Mouse (Mus musculus) left cerebral cortex, adult 2 months (tissue): Measurements from ENCODE around the gene Ncoa1. TPM values are rescaled to one million over a fixed set of nuclear protein-coding genes. Genes with fewer than 3 reads are reported as not detected.

Source experiments
- DNase-seq, 2 experiments: peaks; one replicate each; pipeline ENCODE4 v3.0.0; 2021 to 2022; ENCODE audit warnings: low spot score in 2 of 2, mixed read lengths in 1 of 2; ENCODE audit errors: extremely low spot score in 1 of 2
- H3K27ac ChIP-seq: fragments of 200-600 bp; 2 replicates; pipeline ENCODE4 v1.8.1; 2022
- H3K4me3 ChIP-seq: fragments of 200-600 bp; 2 replicates; pipeline ENCODE4 v1.8.1; 2022
- CTCF ChIP-seq: fragments of 200-600 bp; IDR thresholded peaks from 2 replicates; pipeline ENCODE4 v1.8.1; 2022; ENCODE audit warnings: antibody characterized with exemption, mild to moderate bottlenecking, moderate library complexity
- intact Hi-C: fragments of 180-260 bp; cut with DNase I; formaldehyde crosslinking; loops from one replicate; pipeline ENCODE4 v1.15.1; 2025
- total RNA-seq, 2 experiments: library from RNA; stranded (reverse); gene quantifications; 2 replicates each; pipeline ENCODE4 v1.2.3; 2021

Ncoa1 gene
- total RNA-seq, 2 experiments from 2014 or later = 109 to 115 TPM

GRCm38 (mm10) chr12:4343216-4343615 lies 133.8 kb downstream of the Ncoa1 start:
- no peak for TF ChIP-seq CTCF
- DNase-seq = no peak
- intact Hi-C loops = no loop called here
- H3K4me3 ChIP-seq = no peak overlapping the region
- no peak overlapping the region for H3K27ac ChIP-seq

GRCm38 (mm10) chr12:4342087-4342486 lies 134.9 kb downstream of the Ncoa1 start:
- no peak; the same call in 1 of the 2 replicates for TF ChIP-seq CTCF
- Histone ChIP-seq H3K27ac (no peak overlapping the region), H3K4me3 (no peak overlapping the region)
- no peak for DNase-seq
- intact Hi-C loops = no loop called here

- DNase-seq = no peak
- Histone ChIP-seq H3K4me3 (no peak overlapping the region), H3K27ac (no peak overlapping the region)
- TF ChIP-seq CTCF = no peak
- intact Hi-C loops = no loop called here
Measured at GRCm38 (mm10) chr12:4340325-4340924, 136.6 kb downstream of the Ncoa1 start.

GRCm38 (mm10) chr12:4323604-4324003 lies 153.4 kb downstream of the Ncoa1 start:
- no peak for TF ChIP-seq CTCF
- DNase-seq = no peak
- H3K4me3 ChIP-seq = no peak overlapping the region
- no peak overlapping the region for H3K27ac ChIP-seq
- intact Hi-C loops = no loop called here

- TF ChIP-seq CTCF = no peak
- Histone ChIP-seq H3K27ac (no peak overlapping the region), H3K4me3 (no peak overlapping the region)
- intact Hi-C loops = no loop called here
- DNase-seq = no peak
Measured at GRCm38 (mm10) chr12:4322227-4322626, 154.8 kb downstream of the Ncoa1 start.

GRCm38 (mm10) chr12:4313824-4314223 lies 163.2 kb downstream of the Ncoa1 start:
- intact Hi-C loops = no loop called here
- DNase-seq = no peak
- H3K27ac ChIP-seq = no peak overlapping the region
- H3K4me3 ChIP-seq = no peak overlapping the region
- TF ChIP-seq CTCF = no peak

GRCm38 (mm10) chr12:4306712-4307313 lies 170.2 kb downstream of the Ncoa1 start:
- H3K4me3 ChIP-seq = no peak overlapping the region
- no peak for DNase-seq
- TF ChIP-seq CTCF = no peak
- H3K27ac ChIP-seq = no peak overlapping the region
- intact Hi-C loops = no loop called here

- Histone ChIP-seq H3K27ac (no peak overlapping the region), H3K4me3 (no peak overlapping the region)
- no peak for DNase-seq
- no peak for TF ChIP-seq CTCF
- intact Hi-C loops = loop anchor here (5.0 kb wide), 1 partner anchor 178 kb away; the partner anchor contains the start of gene Ncoa1
Measured at GRCm38 (mm10) chr12:4299300-4299699, 177.7 kb downstream of the Ncoa1 start.

GRCm38 (mm10) chr12:4298626-4299025 lies 178.4 kb downstream of the Ncoa1 start:
- no peak for TF ChIP-seq CTCF
- intact Hi-C loops = loop anchor here (5.0 kb wide), 1 partner anchor 179 kb away; the partner anchor contains the start of gene Ncoa1
- H3K4me3 ChIP-seq = no peak overlapping the region
- no peak overlapping the region for H3K27ac ChIP-seq
- no peak for DNase-seq

- intact Hi-C loops = loop anchor here (5.0 kb wide), 1 partner anchor 181 kb away; the partner anchor contains the start of gene Ncoa1
- DNase-seq = no peak
- Histone ChIP-seq H3K4me3 (no peak overlapping the region), H3K27ac (no peak overlapping the region)
- no peak for TF ChIP-seq CTCF
Measured at GRCm38 (mm10) chr12:4295881-4296280, 181.1 kb downstream of the Ncoa1 start.

GRCm38 (mm10) chr12:4295281-4295680 lies 181.7 kb downstream of the Ncoa1 start:
- intact Hi-C loops = loop anchor here (5.0 kb wide), 1 partner anchor 182 kb away; the partner anchor contains the start of gene Ncoa1
- no peak for DNase-seq
- no peak overlapping the region for H3K27ac ChIP-seq

GRCm38 (mm10) chr12:4293813-4294212 lies 183.2 kb downstream of the Ncoa1 start:
- no peak for DNase-seq
- no peak overlapping the region for H3K27ac ChIP-seq
- no peak for TF ChIP-seq CTCF
- H3K4me3 ChIP-seq = no peak overlapping the region
- intact Hi-C loops = no loop called here

More at GRCm38 (mm10) chr12:4295281-4295680, 181.7 kb downstream of the Ncoa1 start:
- no peak for TF ChIP-seq CTCF
- no peak overlapping the region for H3K4me3 ChIP-seq

- intact Hi-C loops = no loop called here
Measured at GRCm38 (mm10) chr12:4285186-4285585, 191.8 kb downstream of the Ncoa1 start.

More at GRCm38 (mm10) chr12:4285186-4285585, 191.8 kb downstream of the Ncoa1 start:
- DNase-seq = no peak
- Histone ChIP-seq H3K27ac (no peak overlapping the region), H3K4me3 (no peak overlapping the region)
- TF ChIP-seq CTCF = no peak
